14 mouse cellular contexts compared by ENCODE assay signal in genomic region chr2:13789365-13789764, GRCm38 (mm10).
"Had no signal": no experiment of that assay in that cellular context is flagged by ENCODE, and none has a peak within 500 bp of the region (broad histone marks: within the 10 kb centered on the region; RNA-seq: fewer than 3 reads in every experiment).

No protein-coding gene starts in this region.

- DNase-seq: lung, adult 18-20 months; lung, embryonic 14.5 days; lung, postnatal 10 days; lung, postnatal 4 days; right cerebral cortex, postnatal 14 days; thymus, adult 18-20 months; thymus, postnatal 36 days had no signal

- H3K4me2 ChIP-seq: liver, embryonic 12.5 days; lung, embryonic 14.5 days; midbrain, embryonic 13.5 days; midbrain, embryonic 15.5 days; neural tube, embryonic 12.5 days had no signal

- H3K4me3 ChIP-seq: liver, embryonic 12.5 days; midbrain, embryonic 10.5 days; midbrain, embryonic 13.5 days; midbrain, embryonic 15.5 days; myocyte; neural tube, embryonic 12.5 days had no signal

- H3K36me3 ChIP-seq: liver, embryonic 12.5 days; midbrain, embryonic 10.5 days; midbrain, embryonic 13.5 days; midbrain, embryonic 15.5 days; neural tube, embryonic 12.5 days had no signal

- ATAC-seq: liver, embryonic 12.5 days; midbrain, embryonic 13.5 days; midbrain, embryonic 15.5 days had no signal

- H3K4me1 ChIP-seq: liver, embryonic 12.5 days had no signal

- H3K9me3 ChIP-seq: liver, embryonic 12.5 days; midbrain, embryonic 10.5 days; midbrain, embryonic 13.5 days; midbrain, embryonic 15.5 days; neural tube, embryonic 12.5 days had no signal

- H3K27ac ChIP-seq: liver, embryonic 12.5 days; liver, embryonic 14.5 days; midbrain, embryonic 10.5 days; midbrain, embryonic 13.5 days; midbrain, embryonic 15.5 days; neural tube, embryonic 12.5 days had no signal

- H3K9ac ChIP-seq: liver, embryonic 12.5 days; liver, embryonic 14.5 days; lung, embryonic 14.5 days; midbrain, embryonic 13.5 days; midbrain, embryonic 15.5 days; neural tube, embryonic 12.5 days had no signal
